Mouse (Mus musculus) thymus, adult 2 months (tissue): ENCODE data around the gene Naif1. TPM values are rescaled to one million over a fixed set of nuclear protein-coding genes. Genes with fewer than 3 reads are reported as not detected.

Experiments used
- DNase-seq: peaks from one replicate; pipeline ENCODE4 v3.0.0; 2021
- H3K27ac ChIP-seq: fragments of 200-500 bp; 2 replicates; pipeline ENCODE4 v1.5.1; 2012; ENCODE audit warnings: low read length, control low read depth; ENCODE audit not compliant: control insufficient read depth, insufficient read depth
- H3K27me3 ChIP-seq: fragments of 200-500 bp; 2 replicates; pipeline ENCODE4 v1.6.1; 2012; ENCODE audit warnings: mild to moderate bottlenecking, low read length, moderate library complexity, mixed read lengths; ENCODE audit not compliant: control insufficient read depth, insufficient read depth
- H3K36me3 ChIP-seq: fragments of 200-500 bp; 2 replicates; pipeline ENCODE4 v1.6.1; 2012; ENCODE audit warnings: mild to moderate bottlenecking, low read length, moderate library complexity; ENCODE audit not compliant: control insufficient read depth, insufficient read depth
- H3K4me1 ChIP-seq: fragments of 200-500 bp; replicated peaks from 2 replicates; pipeline ENCODE4 v1.6.1; 2012; ENCODE audit warnings: low read length; ENCODE audit not compliant: control insufficient read depth, insufficient read depth
- H3K4me3 ChIP-seq: fragments of 200-500 bp; 2 replicates; pipeline ENCODE4 v1.5.1; 2012; ENCODE audit warnings: mild to moderate bottlenecking, low read length, control low read depth, moderate library complexity; ENCODE audit not compliant: control insufficient read depth, insufficient read depth
- CTCF ChIP-seq: fragments of 200-500 bp; IDR thresholded peaks from 2 replicates; pipeline ENCODE4 v1.5.1; 2012; ENCODE audit warnings: mild to moderate bottlenecking, control low read depth, low read length, moderate library complexity, borderline replicate concordance; ENCODE audit not compliant: control insufficient read depth, poor library complexity, insufficient read depth; ENCODE audit errors: extremely low read depth
- POLR2A ChIP-seq: fragments of 200-500 bp; IDR thresholded peaks from 2 replicates; pipeline ENCODE4 v1.6.1; 2012; ENCODE audit warnings: mild to moderate bottlenecking, low read length, control low read depth, moderate library complexity; ENCODE audit not compliant: control insufficient read depth, poor library complexity, insufficient read depth; ENCODE audit errors: extremely low read depth
- WGBS: fragments of 180-500 bp; shearing (Covaris S2); methylation state at CpG from one replicate; pipeline ENCODE4 v1.1.7; 2018; 5-methylcytosine and 5-hydroxymethylcytosine counted together
- polyA plus RNA-seq: library from polyadenylated mRNA; depleted of rRNA; stranded (reverse); fragments of >200 nt; gene quantifications from 2 replicates; pipeline ENCODE4 v1.2.3, GENCODE M21; 2012

Naif1 gene
- polyA plus RNA-seq, 1 experiment, result 8.8 TPM

DNA sequence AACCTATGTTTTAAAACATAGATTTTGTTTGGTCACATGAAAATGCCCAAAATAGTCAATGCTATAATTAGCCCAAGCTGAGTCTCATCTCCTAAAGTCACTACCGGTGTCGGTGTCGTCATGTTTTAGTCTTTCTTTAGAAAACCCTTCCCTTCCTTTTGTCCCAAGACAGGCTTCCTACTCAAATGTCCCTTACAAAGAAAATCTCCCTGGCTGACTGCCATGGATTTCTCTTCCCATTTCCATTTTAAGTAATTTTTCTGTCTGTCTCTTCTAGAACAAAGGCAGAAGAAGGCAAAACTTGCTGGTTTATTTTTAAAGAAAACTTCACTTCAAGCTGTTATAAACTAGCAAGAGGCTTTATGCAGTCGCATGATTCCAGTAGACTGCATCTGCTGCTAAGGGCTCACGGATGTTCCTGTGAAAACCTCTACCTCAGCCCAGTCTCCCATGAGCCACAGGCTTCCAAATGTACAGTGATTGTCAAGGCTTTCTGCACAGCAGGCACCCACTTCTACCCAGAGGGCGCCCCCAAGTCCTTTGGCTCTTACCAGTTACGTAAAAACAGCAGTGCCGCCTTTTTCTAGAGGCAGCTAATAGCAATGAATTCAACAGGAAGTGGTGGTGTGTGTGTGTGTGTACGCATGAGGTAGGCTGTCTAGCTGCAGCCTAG, 2.9 kb upstream of the Naif1 start:
- peak; percentile 70 for DNase-seq
- 0 out of 2 replicates have a peak overlapping the region, but pooled peaks have one; percentile 5 for H3K4me3 ChIP-seq
- peak overlapping the region; percentile 74 for H3K27ac ChIP-seq
- peaks cover 6% of the 10 kb centered on the region; the same call in 1 of the 2 replicates for H3K36me3 ChIP-seq
- WGBS, result 12% methylated on average over 9 of the region's 9 CpGs
- H3K4me1 ChIP-seq, result peaks cover 22% of the 10 kb centered on the region
- H3K27me3 ChIP-seq, result no peaks in the 10 kb centered on the region
- TF ChIP-seq CTCF (no peak), POLR2A (no peak)

DNA sequence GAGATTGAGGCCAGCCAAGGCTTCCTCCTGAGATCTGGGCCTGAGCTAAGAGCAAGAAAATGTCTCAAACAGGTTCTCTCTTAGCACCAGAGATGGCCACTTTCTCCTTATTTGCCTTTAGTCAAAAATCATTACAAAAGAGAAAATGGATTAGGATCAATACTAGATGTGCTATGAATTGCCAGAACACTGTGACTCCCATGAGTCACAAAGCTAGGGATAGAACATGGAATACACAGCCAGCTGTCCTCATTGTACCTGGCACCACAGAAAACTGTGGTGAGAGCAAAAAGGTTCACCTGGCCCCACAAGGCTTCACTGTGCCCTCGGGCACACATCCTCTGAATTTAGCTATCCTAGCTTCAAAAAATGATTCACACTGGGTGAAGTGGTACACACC, 1.8 kb upstream of the Naif1 start:
- Histone ChIP-seq H3K27ac (peak overlapping the region; percentile 35; the same call in 1 of the 2 replicates), H3K4me1 (peaks cover 28% of the 10 kb centered on the region), H3K36me3 (peaks cover 6% of the 10 kb centered on the region; the same call in 1 of the 2 replicates), H3K4me3 (no peak overlapping the region), H3K27me3 (no peaks in the 10 kb centered on the region)
- 64% methylated on average over 1 of the region's 1 CpGs for WGBS
- TF ChIP-seq POLR2A (no peak), CTCF (no peak)
- no peak for DNase-seq

DNA sequence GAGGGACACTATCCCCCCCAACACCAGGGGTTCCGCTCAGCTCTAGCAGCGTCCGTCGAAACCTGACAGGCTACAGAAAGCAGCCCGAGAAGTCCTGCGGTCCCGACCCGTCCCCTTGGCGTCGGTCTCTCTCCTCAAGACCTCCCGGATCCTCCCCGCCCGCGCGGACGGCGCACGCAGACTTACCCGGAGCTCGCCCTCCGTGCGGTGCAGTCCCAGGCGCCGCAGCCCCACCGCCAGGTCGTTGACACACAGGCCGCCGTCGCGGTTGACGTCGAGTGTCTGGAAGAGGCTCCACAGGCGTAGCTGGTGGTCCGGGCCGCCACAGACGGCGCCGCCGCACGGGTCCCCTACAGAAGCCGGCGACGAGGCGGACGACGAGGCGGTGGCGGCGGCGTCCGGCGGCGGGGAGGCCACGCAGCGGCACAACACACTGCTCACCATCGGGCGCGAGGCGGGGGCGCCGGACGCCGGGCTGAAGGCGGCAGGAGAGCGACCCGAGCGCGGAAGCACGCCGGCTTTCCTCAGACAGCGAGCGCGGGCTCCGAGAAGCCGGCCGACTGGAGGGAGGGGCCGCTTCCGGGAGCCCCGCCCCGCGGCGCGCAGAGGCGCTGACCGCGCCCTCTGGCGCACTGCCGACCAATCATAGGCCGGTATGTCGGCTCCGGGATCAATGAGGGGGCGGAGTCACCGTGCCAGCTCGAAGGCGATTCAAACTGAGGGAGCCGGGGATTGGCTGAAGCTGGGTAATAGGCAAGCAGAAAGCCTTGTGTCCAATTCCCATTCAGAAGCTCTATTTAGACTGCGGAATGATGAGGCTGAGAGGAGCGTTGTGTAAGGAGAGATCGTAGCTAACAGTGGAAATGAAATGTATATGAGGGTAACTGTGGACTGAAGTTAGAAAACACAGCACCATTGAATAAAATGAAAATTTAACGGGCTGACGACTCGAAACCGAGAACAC, 906 bp downstream of the Naif1 start, which contains the start of gene Slc25a25:
Gene Slc25a25 (minus strand): TSS at position 565 of the 964 bp plus-strand sequence.
- Histone ChIP-seq H3K27ac (peak within 1 kb of the TSS; percentile 75), H3K4me1 (peaks cover 35% of the 10 kb centered on the region), H3K36me3 (no peaks in the 10 kb centered on the region), H3K4me3 (peak within 1 kb of the TSS; percentile 73), H3K27me3 (no peaks in the 10 kb centered on the region)
- peak; percentile 96 for DNase-seq
- under 1% methylated on average over 103 of the region's 103 CpGs for WGBS
- TF ChIP-seq POLR2A, result peak; percentile 91
- peak; percentile 47 for TF ChIP-seq CTCF

DNA sequence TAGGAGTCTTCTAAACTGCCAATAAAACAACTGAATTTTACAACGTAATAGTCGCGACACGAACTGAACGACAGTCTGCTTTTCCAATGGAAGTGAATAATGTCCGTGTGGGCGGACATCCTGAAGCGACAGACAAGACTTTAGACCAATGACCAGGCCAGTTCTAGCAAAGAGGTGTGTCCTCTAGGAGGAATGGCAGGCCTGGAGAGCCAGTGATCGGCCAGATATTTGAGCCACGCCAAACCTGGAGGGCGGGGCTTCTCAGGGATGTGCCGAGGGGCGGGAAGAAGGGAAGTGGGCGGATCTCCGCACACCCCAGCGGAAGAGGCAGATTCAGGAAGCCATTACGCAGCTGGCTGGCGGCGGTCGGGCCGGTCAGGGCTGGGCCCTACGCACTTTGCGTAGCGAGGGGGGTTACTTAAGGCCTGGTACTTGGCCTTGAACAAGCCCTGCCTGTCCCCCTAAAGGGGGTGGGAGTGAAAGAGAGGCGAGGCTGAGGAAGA, 1.7 kb downstream of the Naif1 start:
- peaks cover 34% of the 10 kb centered on the region for H3K4me1 ChIP-seq
- H3K36me3 ChIP-seq, result no peaks in the 10 kb centered on the region
- peak overlapping the region; percentile 75 for H3K27ac ChIP-seq
- TF ChIP-seq POLR2A (peak; percentile 47), CTCF (no peak)
- under 1% methylated on average over 25 of the region's 25 CpGs for WGBS
- H3K4me3 ChIP-seq, result peak overlapping the region; percentile 39
- no peaks in the 10 kb centered on the region for H3K27me3 ChIP-seq
- DNase-seq, result peak; percentile 96

DNA sequence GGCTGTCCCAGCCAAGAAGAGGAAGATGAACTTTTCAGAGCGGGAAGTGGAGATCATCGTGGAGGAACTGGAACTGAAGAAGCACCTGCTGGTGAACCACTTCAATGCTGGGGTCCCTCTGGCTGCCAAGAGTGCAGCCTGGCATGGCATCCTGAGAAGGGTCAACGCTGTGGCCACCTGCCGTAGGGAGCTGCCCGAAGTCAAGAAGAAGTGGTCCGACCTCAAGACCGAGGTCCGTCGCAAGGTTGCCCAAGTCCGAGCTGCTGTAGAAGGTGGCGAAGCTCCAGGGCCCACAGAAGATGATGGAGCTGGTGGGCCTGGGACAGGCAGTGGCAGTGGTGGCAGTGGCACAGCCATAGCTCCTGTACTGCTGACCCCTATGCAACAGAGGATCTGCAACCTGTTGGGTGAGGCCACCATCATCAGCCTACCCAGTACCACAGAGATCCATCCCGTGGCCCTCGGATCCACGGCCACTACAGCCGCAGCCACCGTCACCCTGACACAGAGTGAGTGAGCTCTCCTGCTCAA, 2.2 kb downstream of the Naif1 start:
- DNase-seq, result no peak
- no peaks in the 10 kb centered on the region for H3K27me3 ChIP-seq
- H3K4me1 ChIP-seq, result peaks cover 33% of the 10 kb centered on the region
- H3K4me3 ChIP-seq, result peak overlapping the region; percentile 31
- TF ChIP-seq POLR2A, result no peak
- no peak for TF ChIP-seq CTCF
- WGBS, result 87% methylated on average over 16 of the region's 16 CpGs
- peak overlapping the region; percentile 75 for H3K27ac ChIP-seq
- H3K36me3 ChIP-seq, result no peaks in the 10 kb centered on the region

DNA sequence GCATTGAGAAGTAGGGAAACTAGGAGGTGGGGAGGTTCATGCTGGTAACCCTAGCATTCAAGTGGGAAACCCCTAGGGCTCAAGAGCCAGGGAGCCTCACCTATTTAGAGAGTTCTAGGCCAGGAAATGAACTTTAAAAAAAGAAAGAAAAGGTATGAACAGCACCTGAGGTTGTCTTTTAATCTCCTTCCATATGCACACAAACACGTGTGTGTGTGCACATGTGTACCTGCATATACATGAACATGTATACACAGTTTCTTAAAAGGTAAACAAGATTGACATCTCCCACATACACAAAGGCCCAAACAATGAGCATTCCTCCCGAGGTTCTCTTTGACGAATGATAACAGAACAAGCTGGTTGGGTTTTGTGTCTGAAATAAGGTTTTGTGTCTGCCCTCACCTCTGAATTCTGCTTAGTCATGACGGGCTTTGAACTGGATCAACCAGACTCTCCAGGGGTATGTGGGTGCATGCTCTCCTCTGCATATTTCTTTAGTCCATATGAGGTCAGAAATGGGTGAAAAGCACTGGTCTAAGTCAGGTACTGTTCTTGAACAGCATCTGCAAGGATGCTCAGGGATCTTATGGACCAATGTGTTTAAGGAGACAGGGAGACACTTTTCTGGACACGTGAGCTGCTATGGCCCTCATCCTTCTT, 3.5 kb downstream of the Naif1 start:
- no peak overlapping the region for H3K27ac ChIP-seq
- no peaks in the 10 kb centered on the region for H3K27me3 ChIP-seq
- no peak overlapping the region for H3K4me3 ChIP-seq
- H3K4me1 ChIP-seq, result peaks cover 27% of the 10 kb centered on the region
- H3K36me3 ChIP-seq, result no peaks in the 10 kb centered on the region
- WGBS, result 83% methylated on average over 5 of the region's 5 CpGs
- no peak for TF ChIP-seq CTCF
- TF ChIP-seq POLR2A, result no peak
- DNase-seq, result no peak
